Mouse (Mus musculus): ENCODE measurements around the gene Abhd17a.

GRCm38 (mm10) chr10:80538180-80538579 lies 52.0 kb downstream of the Abhd17a start:
- TF ChIP-seq CTCF (IDR thresholded peaks at IDR 0.05; ENCODE audit: borderline replicate concordance, insufficient read depth, low read length) (no peak), POLR2A (IDR thresholded peaks at IDR 0.05; ENCODE audit: low read depth, low read length) (no peak)
